Mouse (Mus musculus) megakaryocyte, embryonic 14.5 days (primary cell): ENCODE measurements around the gene Blvrb.

Source experiments
- FLI1 ChIP-seq: IDR thresholded peaks from 2 replicates; pipeline ENCODE4 v1.6.1; 2012; ENCODE audit warnings: low read length, inconsistent platforms, mixed read lengths
- GATA1 ChIP-seq: IDR thresholded peaks from 3 replicates; pipeline ENCODE4 v1.6.1; 2012; ENCODE audit warnings: mixed read lengths, low read length, inconsistent platforms, borderline replicate concordance

DNA sequence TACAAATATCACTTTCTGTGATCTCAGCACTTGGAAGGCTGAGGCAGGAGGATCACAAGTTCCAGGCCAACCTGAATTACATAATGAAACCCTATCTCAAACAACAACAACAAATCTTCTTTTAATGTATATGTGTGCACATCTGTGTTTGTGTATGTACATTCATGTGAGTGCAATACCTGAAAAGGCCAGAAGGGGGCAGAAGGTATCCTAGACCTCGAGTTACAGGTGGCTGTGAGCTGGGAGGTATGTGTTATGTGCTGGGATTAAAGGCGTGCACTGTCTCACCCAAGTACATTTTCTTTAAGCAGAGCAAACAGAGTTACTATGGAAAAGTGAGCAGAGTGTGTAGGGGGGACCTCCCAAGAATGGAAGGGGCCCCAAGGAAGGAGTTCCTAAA is 18.6 kb upstream of the Blvrb start:
- TF ChIP-seq GATA1 (no peak), FLI1 (no peak)
